Mouse (Mus musculus) heart, postnatal 0 days (tissue): ENCODE results near the gene Yrdc.

ENCODE experiments used
- CTCF ChIP-seq: IDR thresholded peaks from 2 replicates; pipeline ENCODE4 v1.5.1; 2016; ENCODE audit warnings: antibody characterized with exemption, control low read depth, low read depth
- EP300 ChIP-seq: IDR thresholded peaks from 2 replicates; pipeline ENCODE4 v1.6.1; 2016; ENCODE audit warnings: antibody characterized with exemption, low read depth

- no peak for TF ChIP-seq CTCF
- no peak for TF ChIP-seq EP300
Measured at GRCm38 (mm10) chr4:124898428-124898827, 47.9 kb downstream of the Yrdc start.
